Mouse (Mus musculus) gastrocnemius, adult 18-20 months (tissue): ENCODE measurements around the gene Mxd4. TPM values are rescaled to one million over a fixed set of nuclear protein-coding genes. Genes with fewer than 3 reads are reported as not detected.

Experiments
- DNase-seq: peaks from one replicate; pipeline ENCODE4 v3.0.0; 2021; ENCODE audit warnings: low spot score
- long read RNA-seq, 2 experiments: library from polyadenylated mRNA; stranded (forward); transcript quantifications; one replicate each; pipeline ENCODE4 v2.0.0; 2021
- total RNA-seq, 2 experiments: library from RNA; stranded (reverse); gene quantifications; 2 replicates each; pipeline ENCODE4 v1.2.3; 2021

The Mxd4 gene
- total RNA-seq = 10 to 100 TPM; 24.5 to 25.4 TPM
- long read RNA-seq, experiment 1, partial matches to known transcripts = 0 of 19 reads
- long read RNA-seq, experiment 1, other reads (novel, unspliced or antisense) = 15 of 19 reads
- long read RNA-seq, experiment 2, partial matches to known transcripts = 0 of 9 reads
- long read RNA-seq, experiment 2, other reads (novel, unspliced or antisense) = 7 of 9 reads

DNA sequence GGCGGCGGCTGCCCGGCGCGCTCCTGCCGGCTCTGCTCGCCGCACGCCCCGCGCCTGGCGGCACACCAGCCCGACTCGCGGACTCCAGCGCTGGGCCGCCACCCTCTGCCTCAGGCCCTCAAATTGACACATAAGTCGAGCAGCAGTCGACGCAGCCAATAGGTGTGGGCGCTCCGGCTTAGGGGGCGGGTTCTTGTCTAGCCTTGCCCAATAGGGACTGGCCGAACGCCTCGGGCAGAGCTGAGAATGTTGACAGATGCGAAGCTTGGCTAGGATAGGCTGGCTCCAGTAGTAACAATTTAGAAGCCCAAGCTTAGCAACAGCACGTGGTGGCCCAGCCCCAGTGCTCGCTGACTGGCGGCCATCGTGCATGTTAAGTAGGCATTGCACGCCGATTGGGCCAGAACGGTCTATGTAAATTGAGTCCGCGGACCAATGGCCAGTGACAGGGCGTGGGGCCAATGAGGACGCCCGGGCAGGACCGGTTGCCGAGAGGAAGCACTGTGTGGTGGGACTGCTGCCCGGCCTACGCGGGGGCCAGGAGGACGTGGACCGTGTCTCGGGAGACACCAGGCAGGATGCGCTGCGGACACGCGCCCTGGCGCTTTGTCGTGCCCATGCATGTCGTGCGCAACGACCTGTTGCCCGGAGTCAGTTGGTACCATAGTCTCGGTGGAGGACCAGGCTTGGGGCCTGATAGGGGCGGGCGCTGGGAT lies at the start of gene Mxd4:
Gene Mxd4, minus strand, starts transcription at position 120 of the 716 bp plus-strand sequence.
- DNase-seq = peak; percentile 100

GRCm38 (mm10) chr5:34235898-34236420 lies 48.4 kb upstream of the Mxd4 start:
- DNase-seq = peak; percentile 42

- no peak for DNase-seq
Measured at GRCm38 (mm10) chr5:34235056-34235455, 47.5 kb upstream of the Mxd4 start.

DNA sequence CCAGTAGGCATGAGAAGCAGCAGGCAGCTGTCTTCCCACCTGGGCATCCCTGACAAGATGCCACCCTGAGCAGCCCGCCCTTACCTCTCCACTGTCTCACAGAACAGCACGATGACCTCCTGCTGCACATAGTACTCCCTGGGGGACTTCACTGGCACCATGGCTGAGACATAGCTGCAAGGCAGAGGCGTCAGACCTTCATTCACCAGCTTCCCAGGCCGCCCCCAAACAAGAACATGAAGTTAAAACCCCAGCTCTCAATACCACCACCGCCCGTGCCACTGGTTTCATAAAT lies 45.6 kb upstream of the Mxd4 start:
- DNase-seq = no peak

GRCm38 (mm10) chr5:34232481-34233220 lies 45.1 kb upstream of the Mxd4 start:
- DNase-seq = no peak

- no peak for DNase-seq
Measured at GRCm38 (mm10) chr5:34231901-34232300, 44.4 kb upstream of the Mxd4 start.

GRCm38 (mm10) chr5:34230599-34231485 lies 43.3 kb upstream of the Mxd4 start:
- no peak for DNase-seq

DNA sequence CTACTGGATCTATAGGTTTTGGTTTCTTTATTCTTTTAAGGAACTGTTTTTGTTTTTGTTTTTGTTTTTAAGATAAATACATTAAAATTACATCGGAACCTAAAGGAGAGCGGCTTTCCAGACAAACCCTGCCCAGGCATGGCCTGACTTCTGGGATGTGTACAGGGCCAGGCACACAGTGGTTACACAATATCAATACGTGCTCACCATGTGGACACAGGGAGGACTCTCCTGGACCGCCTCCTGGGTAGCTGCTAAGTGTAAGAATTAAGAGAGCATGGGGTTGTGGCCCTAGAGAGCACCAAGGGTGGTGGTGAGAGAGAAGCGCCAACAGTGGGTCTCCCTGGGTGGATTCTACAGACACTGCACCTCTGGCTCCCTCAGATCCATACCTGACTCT lies 42.0 kb upstream of the Mxd4 start:
- no peak for DNase-seq

GRCm38 (mm10) chr5:34225516-34225915 lies 38.0 kb upstream of the Mxd4 start:
- DNase-seq = no peak

- DNase-seq = no peak
Measured at GRCm38 (mm10) chr5:34224515-34224914, 37.0 kb upstream of the Mxd4 start.

DNA sequence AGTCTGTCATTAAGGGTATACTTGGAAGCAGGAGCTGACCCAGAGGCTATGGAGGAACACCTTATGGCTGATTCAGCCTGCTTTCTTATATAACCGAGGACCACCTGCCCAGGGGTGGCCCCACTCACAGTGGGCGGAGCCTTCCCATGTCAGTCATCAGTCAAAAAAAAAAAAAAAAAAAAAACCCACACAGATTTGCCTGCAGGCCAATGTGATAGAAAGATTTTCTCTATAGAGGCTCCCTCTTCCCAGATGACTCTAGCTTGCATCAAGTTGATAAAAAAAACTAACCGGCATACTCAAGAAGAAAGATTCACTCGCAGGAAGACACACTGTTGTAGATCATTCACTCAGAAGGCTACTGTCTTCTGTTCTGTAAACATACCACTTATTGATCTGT lies 32.5 kb upstream of the Mxd4 start:
- DNase-seq = no peak

DNA sequence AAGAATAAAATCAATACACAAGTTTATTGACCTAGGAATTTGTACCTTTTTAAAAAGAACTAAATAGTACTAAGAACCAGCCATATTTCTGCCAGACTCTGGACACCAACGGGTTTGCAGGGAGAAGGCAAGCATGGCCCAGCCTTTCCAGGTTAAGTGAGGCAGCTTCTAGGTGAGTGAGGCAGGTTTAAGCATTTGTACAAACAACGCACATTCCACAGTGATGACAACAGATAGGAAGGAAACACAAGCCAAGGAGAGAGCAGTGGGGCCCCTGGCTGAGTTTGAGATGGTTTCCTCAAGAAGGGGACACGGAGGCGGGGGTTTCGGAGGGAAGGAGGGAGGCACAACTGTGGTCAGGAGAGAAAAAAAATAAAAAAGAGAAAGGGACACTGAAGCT lies 31.2 kb upstream of the Mxd4 start:
- DNase-seq = no peak

- no peak for DNase-seq
Measured at GRCm38 (mm10) chr5:34217756-34218155, 30.2 kb upstream of the Mxd4 start.

- no peak for DNase-seq
Measured at GRCm38 (mm10) chr5:34216025-34216424, 28.5 kb upstream of the Mxd4 start.

DNA sequence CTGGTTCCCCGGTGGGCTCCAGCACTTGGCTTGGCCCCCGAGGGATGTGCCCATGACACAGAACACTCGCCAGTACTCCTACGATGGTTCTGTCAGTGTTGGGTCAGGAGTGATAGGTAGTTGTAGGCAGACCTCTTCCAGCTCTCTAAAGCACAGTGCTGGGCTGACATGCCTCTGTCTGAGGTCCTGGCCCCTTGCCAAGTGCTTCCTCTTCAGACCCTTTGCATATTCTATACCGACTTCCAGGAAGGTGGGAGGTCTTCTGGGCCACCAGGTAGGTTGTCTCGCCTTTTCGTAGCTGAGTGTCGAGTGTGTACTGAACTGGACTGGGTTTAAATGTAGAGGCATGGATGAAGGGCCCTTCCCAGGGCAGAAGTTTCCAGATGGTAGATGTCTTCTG lies 26.1 kb upstream of the Mxd4 start:
- no peak for DNase-seq

GRCm38 (mm10) chr5:34210279-34210678 lies 22.8 kb upstream of the Mxd4 start:
- peak; percentile 72 for DNase-seq

DNA sequence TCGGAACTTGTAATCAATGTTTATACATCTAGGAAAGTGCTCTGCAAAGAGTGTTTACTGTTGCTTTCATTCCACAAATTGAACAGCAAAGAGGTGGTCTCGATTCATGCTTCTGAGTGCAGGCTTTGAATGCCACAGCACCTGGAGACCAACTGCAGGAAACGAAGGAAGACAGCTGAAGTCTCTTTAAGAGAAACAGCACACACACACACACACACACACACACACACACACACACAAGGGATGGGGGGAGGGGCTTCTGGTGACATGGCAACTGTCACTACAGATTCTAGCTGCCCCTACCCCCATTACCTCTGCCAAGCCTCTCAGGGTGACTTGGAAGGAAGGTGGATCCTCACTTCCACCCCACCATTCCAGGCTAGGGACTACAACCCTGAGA lies 20.0 kb upstream of the Mxd4 start:
- no peak for DNase-seq

DNA sequence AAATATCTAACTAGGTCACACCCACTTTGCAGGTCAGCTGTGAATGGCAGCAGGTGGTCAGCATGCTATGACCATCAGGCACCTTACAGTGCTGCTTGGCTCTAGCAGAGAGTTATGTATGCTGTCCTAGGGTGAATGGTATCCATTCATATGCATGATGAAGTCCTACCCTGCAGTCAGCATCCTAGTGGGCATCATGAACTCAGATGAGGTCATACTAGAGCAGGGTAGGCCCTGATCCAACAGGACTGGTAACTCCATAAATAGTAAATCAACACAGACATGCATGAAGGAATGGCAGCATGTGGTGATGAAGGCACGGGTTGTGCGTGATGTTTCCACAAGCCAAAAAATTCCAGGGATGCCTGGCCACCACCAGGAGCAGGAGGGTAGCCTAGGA lies 18.3 kb upstream of the Mxd4 start:
- DNase-seq = no peak

- DNase-seq = no peak
Measured at GRCm38 (mm10) chr5:34204911-34205310, 17.4 kb upstream of the Mxd4 start.

GRCm38 (mm10) chr5:34202006-34202405 lies 14.5 kb upstream of the Mxd4 start:
- DNase-seq = no peak

DNA sequence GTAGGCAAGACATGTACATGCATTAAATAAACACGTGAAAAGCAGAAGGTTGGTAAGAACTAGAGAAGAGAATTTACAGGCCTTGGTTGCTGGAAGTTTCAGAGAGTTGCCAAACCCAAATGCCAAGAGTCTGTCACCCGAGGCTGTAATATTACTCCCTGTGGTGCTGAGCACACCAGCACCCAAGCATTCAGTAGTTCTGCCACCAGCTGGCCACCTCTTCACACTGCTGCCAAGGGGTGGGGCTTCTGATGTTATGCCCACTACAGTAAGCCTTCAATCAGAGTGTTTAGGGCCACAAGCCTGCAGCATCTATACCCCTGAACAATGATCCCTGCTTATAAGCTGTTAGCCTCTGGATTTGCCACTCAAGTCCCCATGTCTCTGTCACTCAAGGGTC lies 13.9 kb upstream of the Mxd4 start:
- peak; percentile 38 for DNase-seq

- no peak for DNase-seq
Measured at GRCm38 (mm10) chr5:34198615-34199014, 11.1 kb upstream of the Mxd4 start.
